Mouse (Mus musculus) heart, postnatal 0 days (tissue): ENCODE measurements at regions not wholly inside any gene's neighbourhood (a gene's known extent, or its start where the extent isn't known, plus 50 kb on each side); places are given as distances from the start of the nearest gene placed in this dataset.

Experiments used
- CTCF ChIP-seq: IDR thresholded peaks from 2 replicates; pipeline ENCODE4 v1.5.1; 2016; ENCODE audit warnings: antibody characterized with exemption, control low read depth, low read depth
- EP300 ChIP-seq: IDR thresholded peaks from 2 replicates; pipeline ENCODE4 v1.6.1; 2016; ENCODE audit warnings: antibody characterized with exemption, low read depth

DNA sequence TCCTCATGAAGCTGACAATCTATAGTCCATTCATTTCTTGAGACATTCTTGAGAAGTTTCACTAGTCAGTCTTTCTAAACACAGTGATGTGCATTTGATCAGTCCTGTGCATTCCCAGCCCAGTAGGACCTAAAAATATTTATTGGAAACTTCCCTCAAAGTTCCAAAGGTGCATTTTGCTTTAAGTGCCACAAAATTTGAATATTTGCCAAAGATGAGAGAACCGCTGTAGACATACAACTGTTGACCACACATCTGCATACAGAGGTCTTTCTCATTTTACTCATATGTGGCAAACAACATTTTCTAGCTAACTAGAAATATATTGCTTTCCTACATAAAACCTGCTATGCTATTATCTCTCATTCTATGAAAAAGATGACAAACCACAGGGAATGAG, 293.8 kb upstream of the Chrm2 start:
- TF ChIP-seq EP300 (no peak), CTCF (no peak)
